Mouse (Mus musculus): ENCODE measurements around the gene Aarsd1. TPM values are rescaled to one million over a fixed set of nuclear protein-coding genes. Genes with fewer than 3 reads are reported as not detected.
"Not testable (repeated sequence)": the region's sequence is repeated elsewhere in the genome, so short reads cannot be mapped to it uniquely, and the experiment has no call there.

Aarsd1 gene
- total RNA-seq, 2 experiments from 2014 or later, result 15.6 to 20.3 TPM

DNA sequence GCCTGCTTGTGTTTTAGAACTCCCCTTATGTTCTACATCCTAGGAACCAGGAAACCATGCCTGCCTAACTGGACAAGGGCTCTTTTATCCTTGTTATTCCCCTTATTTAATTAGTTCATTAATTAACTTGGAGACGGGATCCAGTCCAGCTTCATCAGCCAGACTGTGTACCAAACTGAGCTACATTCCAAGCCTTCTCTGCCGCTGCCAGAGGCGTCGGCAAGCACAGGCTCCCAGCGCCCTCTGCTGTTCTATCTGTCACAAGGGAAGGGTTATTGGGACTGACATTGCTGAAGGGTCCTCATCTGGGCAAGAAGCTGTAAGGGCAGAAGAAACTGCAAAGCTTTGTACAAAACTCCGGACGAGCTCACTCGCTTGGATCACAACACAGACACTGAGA lies 22.3 kb downstream of the Aarsd1 start:
- DNase-seq (ENCODE audit: low spot score in 2 of 2), result peak; percentile 57 to 78

DNA sequence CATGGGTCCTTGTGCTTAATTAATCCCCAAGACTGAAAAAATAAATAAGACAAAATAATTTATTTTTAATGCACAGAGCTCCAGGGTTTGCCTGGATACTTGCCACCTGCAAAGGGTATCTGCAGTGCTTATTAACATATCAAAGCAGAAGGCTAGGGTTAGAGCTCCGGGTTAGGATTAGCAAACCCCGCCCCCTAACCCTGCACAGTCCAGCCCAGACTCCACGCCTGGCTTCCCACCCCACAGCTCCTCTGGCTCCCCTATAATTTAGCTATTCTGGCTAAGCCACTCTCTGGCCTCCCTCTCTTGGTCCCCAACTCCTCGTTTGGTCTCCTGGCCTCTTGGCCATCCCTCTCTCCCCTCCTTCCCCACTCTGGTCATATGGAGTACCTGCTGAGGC lies 35.6 kb downstream of the Aarsd1 start:
- DNase-seq (ENCODE audit: low spot score in 2 of 2), result no peak

DNA sequence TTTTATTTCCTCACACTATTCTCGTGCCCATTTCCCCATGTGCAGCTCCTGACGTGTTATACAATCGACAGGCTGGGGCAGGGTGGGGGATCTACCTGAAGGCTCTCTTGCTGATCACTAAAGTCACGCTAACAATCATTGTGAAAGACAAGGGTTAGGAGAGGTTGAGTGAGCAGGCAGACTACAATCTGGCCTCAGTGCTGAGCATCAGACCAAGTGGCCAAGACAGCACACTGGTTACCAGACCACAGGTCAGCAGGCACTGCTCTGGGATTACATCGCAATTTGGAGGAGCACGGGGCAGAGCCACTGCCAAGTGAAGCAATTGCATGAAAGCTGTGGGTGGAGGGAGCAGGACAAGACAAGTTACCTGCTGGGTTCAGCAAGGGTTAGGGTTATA lies 38.5 kb downstream of the Aarsd1 start:
- no peak for DNase-seq (ENCODE audit: low spot score in 2 of 2)

DNA sequence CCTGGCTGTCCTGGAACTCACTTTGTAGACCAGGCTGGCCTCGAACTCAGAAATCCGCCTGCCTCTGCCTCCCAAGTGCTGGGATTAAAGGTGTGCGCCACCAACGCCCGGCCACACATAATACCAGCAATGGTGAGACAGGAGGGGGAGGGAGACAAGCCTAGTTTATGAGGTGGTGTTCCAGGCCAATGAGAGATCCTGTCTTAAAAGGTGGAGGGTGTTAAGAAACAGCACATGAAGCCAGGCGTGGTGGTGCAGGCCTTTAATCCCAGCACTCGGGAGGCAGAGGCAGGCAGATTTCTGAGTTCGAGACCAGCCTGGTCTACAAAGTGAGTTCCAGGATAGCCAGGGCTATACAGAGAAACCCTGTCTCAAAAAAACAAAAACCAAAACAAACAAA lies 39.2 kb downstream of the Aarsd1 start:
- not testable (repeated sequence) for DNase-seq (ENCODE audit: low spot score in 2 of 2)

DNA sequence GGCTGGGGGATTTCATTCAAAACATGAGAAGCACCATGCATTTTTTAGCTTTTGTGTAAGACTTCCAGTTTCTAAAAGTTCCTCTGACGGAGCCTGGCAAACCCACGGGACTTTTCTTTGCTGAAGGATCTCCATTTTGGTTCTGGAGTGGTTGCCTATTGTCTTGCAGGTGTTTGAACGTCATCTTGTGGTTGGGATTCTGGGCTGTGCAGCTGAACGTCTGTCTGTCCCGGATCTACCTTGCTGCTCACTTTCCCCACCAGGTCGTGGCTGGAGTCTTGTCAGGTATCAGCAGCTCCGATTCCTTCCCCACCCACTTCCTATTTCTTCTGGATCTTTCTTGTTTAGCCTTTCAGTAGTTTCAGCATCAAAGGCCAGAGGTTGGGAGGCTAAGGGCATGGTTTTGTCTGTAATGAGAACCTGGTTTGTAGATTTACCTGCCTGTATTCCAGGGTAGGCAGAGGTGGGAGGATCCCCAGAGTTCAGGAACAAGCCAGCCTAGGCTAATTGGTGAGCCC lies 42.9 kb downstream of the Aarsd1 start:
- no peak for DNase-seq (ENCODE audit: low spot score in 2 of 2)

DNA sequence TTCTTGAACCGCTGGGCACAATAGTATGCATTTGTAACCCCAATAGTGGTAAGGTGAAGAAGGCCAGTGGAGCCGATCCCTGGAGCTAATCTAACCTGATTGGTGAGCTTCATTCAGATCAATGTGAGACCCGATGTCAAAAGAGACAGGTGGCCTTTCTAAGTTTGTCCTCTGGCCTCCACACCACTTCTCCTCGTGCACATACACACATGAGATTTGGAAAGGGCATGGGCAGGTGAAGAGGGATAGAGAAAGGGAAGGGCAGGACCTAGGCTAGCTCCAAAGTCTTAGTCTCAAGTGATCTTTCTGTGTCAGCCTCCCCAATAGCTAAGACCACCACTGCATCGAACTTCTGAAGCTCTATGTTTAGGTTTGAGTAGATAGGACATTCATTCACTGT lies 47.3 kb downstream of the Aarsd1 start:
- no peak for DNase-seq (ENCODE audit: low spot score in 2 of 2)

DNA sequence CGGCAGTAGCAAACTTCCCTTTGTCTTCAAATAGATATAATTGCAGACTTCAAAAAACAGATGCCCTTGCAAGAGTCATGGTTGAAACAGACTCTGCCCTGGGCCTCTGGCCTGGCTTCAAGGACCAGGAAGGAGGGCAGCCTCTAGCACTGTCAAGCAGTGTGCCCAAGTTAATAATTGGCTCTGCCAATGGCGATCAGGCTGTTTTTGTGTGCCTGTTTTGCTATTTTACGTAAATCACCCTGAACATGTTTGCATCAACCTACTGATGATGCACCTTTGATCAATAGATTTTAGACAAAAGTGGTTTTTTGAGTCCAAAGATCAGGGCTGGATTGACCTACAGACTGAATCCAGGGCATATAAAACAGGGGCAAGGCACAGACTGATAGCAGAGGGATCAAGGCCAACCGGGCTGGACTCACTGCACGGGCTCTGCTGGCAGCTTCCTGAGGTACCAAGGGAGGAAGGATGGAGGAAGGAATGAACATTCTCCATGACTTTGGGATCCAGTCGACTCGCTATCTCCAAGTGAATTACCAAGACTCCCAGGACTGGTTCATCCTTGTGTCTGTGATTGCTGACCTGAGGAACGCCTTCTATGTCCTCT lies 50.0 kb downstream of the Aarsd1 start, which contains the start of gene G6pc:
G6pc (plus strand) TSS at position 236 of the 610 bp plus-strand sequence.
- DNase-seq (ENCODE audit: low spot score in 2 of 2), result no peak

DNA sequence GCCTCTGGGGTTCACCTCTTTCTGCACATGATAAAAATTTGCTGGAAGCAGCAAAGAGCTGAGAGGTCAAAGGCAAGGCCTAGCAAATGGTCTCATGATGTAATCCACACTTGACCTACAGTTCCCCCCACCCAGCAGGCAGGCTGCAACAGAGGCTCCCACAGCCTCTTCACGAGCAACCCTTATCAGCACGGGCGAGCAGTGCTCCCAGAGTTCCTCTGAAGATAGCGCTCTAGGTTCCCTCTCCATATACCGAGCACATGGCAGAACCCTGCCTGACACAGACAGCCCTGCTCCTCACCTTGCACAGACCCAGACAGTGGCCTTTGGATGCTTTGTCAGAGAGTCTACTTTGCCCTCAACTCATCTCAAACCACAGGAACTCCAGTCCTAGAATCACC lies 52.9 kb downstream of the Aarsd1 start:
- no peak for DNase-seq (ENCODE audit: low spot score in 2 of 2)

DNA sequence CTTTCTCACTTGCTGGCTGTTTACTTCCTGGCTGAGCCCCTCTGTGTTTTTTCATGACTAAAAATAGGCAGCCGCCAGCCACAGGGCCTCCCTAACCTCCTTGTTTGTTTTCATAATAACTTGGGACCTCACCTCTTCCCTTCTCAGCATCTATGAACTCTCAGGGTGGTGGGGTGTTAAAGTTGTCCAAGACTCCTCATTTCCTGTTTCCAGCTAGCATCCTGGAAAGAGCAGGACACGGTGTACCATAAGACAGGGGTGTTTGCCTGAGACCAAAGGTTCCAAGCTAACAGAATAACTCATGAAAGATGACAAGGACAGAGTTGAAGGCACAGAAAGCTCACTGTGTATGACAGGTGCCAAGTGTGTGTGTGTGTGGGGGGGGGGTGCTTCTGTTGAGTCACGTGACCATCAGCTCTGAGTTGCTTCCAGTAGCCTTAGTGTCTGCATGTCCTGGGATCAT lies 56.7 kb downstream of the Aarsd1 start:
- no peak for DNase-seq (ENCODE audit: low spot score in 2 of 2)

DNA sequence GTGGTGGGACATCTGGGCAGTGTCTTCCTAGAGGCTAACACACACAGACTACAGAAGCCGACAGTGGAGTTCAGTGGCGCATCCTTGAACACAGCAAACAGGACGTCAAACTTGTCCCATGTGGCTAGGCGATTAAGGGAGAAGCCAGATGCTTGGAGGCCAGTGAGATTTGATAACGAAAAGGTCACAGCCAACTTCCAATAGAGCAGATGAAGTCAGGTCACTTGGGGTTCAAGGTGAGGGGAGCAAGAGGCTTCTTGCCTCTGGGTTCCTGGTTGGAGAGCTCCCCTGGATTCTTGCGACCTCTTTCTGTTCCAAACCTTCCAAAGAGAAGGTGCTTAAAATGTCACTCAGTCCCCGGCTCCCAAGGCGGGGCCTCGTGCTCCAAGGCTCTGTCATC lies 57.6 kb downstream of the Aarsd1 start:
- no peak for DNase-seq (ENCODE audit: low spot score in 2 of 2)

DNA sequence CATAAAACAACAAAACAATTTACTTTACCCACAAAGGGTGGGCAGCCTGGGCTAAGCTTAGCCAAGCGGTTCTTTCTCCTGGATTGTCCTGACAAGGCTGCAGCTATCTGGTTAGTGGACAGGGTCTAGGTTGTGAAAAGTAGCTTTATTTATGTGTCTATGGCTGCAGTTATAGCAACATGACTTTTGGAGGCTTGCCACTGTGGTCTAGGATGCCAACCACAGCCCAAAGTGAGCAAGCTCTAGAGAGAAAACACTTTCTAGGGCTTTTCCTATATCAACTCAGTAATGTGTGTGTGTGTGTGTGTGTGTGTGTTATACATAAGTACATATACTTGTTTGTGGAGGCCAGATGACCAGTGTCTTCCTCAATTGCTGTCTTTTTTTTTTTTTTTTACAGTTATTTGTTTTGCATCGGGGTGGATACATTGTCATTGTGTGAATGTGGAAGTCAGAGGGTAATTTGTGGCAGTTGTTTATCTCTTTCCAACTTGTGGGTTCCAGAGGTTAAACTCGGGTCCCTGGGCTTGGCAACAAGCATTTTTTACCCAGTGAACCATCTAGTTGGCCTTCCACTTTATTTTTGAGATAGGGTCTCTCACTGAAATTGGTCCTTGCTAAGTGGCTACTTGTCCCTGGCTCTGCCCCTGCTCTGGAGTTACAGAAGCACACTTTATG lies 59.8 kb downstream of the Aarsd1 start:
- no peak for DNase-seq (ENCODE audit: low spot score in 2 of 2)

Small RNA genes within 50 kb of the gene (microRNA-seq; reads per million reads assigned to microRNA genes)
- gene Mir6929, result not detected

Other genes with a start within 250 kb of the Aarsd1 start
- gene Cntnap1, start 247.1 kb downstream of the Aarsd1 start, total RNA-seq (2021), result 1 to 10 TPM; 3.2 to 4.1 TPM
- 10 to 100 TPM; 39.5 to 41.4 TPM for gene Plekhh3, start 246.3 kb downstream of the Aarsd1 start, total RNA-seq (2021)
- gene Ccr10, start 242.2 kb downstream of the Aarsd1 start, total RNA-seq (2021), result under 1 TPM; 0.36 to 0.37 TPM
- 10 to 100 TPM; 19.3 to 24.6 TPM for gene Ezh1, start 191.2 kb downstream of the Aarsd1 start, total RNA-seq (2021)
- 10 to 100 TPM; 82.6 to 85.8 TPM for gene Ramp2, start 171.6 kb downstream of the Aarsd1 start, total RNA-seq (2021)
- 10 to 100 TPM; 48.6 to 48.8 TPM for gene Vps25, start 163.9 kb downstream of the Aarsd1 start, total RNA-seq (2021)
- 1 to 10 TPM in 1 of 2 experiments, under 1 TPM in 1; 0.83 to 1.7 TPM for gene Wnk4, start 157.0 kb downstream of the Aarsd1 start, total RNA-seq (2021)
- under 1 TPM; 0.32 to 0.39 TPM for gene Cntd1, start 138.6 kb downstream of the Aarsd1 start, total RNA-seq (2021)
- 10 to 100 TPM; 59.8 to 71.2 TPM for gene Coa3, start 138.5 kb downstream of the Aarsd1 start, total RNA-seq (2021)
- gene Becn1, start 115.3 kb downstream of the Aarsd1 start, total RNA-seq (2021), result 10 to 100 TPM; 82.5 to 86.9 TPM
- 10 to 100 TPM; 62.6 to 84.7 TPM for gene Psme3, start 101.4 kb downstream of the Aarsd1 start, total RNA-seq (2021)
- 1 to 10 TPM; 2.8 to 3.0 TPM for gene Aoc2, start 92.6 kb downstream of the Aarsd1 start, total RNA-seq (2021)
- 10 to 100 TPM; 47.2 to 49.8 TPM for gene Aoc3, start 87.0 kb downstream of the Aarsd1 start, total RNA-seq (2021)
- under 1 TPM in 1 of 2 experiments, not detected in 1; 0.47 TPM for gene G6pc, start 50.1 kb downstream of the Aarsd1 start, total RNA-seq (2021)
- gene Gm27029, start 7.2 kb upstream of the Aarsd1 start, total RNA-seq (2021), result 1 to 10 TPM; 4.5 to 7.3 TPM
- 1 to 10 TPM; 8.6 to 9.5 TPM for gene Rundc1, start 7.5 kb upstream of the Aarsd1 start, total RNA-seq (2021)
- 10 to 100 TPM; 56.2 to 80.9 TPM for gene Ptges3l, start 7.7 kb upstream of the Aarsd1 start, total RNA-seq (2021)
- gene Rpl27, start 24.7 kb upstream of the Aarsd1 start, total RNA-seq (2021), result 10 to 100 TPM; 81.3 to 87.8 TPM
- 1 to 10 TPM; 8.0 to 8.9 TPM for gene Ifi35, start 30.8 kb upstream of the Aarsd1 start, total RNA-seq (2021)
- 1 to 10 TPM; 8.1 to 8.3 TPM for gene Rnd2, start 47.4 kb upstream of the Aarsd1 start, total RNA-seq (2021)
- 10 to 100 TPM; 72.6 to 79.3 TPM for gene Vat1, start 48.6 kb upstream of the Aarsd1 start, total RNA-seq (2021)
- 1 to 10 TPM; 7.3 to 9.2 TPM for gene Brca1, start 134.3 kb upstream of the Aarsd1 start, total RNA-seq (2021)
- 100 to 1,000 TPM in 1 of 2 experiments, 10 to 100 TPM in 1; 93.3 to 134 TPM for gene Nbr1, start 134.5 kb upstream of the Aarsd1 start, total RNA-seq (2021)
- 10 to 100 TPM in 1 of 2 experiments, 1 to 10 TPM in 1; 7.0 to 14.0 TPM for gene Tmem106a, start 164.6 kb upstream of the Aarsd1 start, total RNA-seq (2021)
- gene Gm11634, start 181.6 kb upstream of the Aarsd1 start, total RNA-seq (2021), result not detected
- 10 to 100 TPM; 15.4 to 18.4 TPM for gene Rdm1, start 209.6 kb upstream of the Aarsd1 start, total RNA-seq (2021)
- 10 to 100 TPM in 1 of 2 experiments, 1 to 10 TPM in 1; 7.1 to 10.0 TPM for gene Arl4d, start 247.9 kb upstream of the Aarsd1 start, total RNA-seq (2021)